Comparison of ENCODE assay signal across 20 mouse cellular contexts in the genomic region with DNA sequence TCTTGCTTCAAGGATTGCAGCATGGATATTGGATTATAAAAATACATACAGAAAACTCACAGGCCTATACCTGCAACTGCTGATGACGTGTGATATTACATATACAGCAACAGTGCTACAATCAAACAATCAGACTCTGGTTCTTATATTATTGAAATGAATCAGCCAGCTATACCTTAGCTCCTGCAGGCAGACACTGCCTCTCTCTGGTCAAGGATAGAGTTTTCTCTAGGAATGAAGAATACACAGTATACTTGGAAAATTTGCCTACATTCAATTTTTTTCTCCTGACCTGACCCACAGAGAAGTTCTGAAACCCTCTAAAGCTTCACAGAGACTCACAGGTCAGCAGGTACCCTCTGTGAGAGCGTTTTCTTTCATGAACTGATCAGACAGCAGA.
A peak's percentile ranks its signal among the peaks of the same experiment; 100 is the strongest.
DNase-seq lines count a peak whose midpoint lies in the region; ATAC-seq and TF ChIP-seq lines count a peak whose summit lies in the region.
"Had no signal": no experiment of that assay in that cellular context is flagged by ENCODE, and none has a peak within 500 bp of the region (broad histone marks: within the 10 kb centered on the region; RNA-seq: fewer than 3 reads in every experiment).

No protein-coding gene starts in this region.

- 0 out of 2 replicates have a peak, but pooled peaks have one; percentile 10 for TF ChIP-seq CTCF in intestine, postnatal 0 days (IDR thresholded peaks at IDR 0.05; ENCODE audit: low read depth)
- no peak for TF ChIP-seq CTCF in cerebellum, adult 2 months (IDR thresholded peaks at IDR 0.05; ENCODE audit: borderline replicate concordance, insufficient read depth, low read depth, low read length)

- H3K27me3 ChIP-seq in forebrain, embryonic 14.5 days (replicated peaks; ENCODE audit: control insufficient read depth, insufficient read depth, low read length): no peaks in the 10 kb centered on the region
- no peaks in the 10 kb centered on the region for H3K27me3 ChIP-seq in forebrain, embryonic 15.5 days
- H3K27me3 ChIP-seq in intestine, postnatal 0 days (replicated peaks; ENCODE audit: control insufficient read depth, insufficient read depth, low read length): no peaks in the 10 kb centered on the region
- no peaks in the 10 kb centered on the region for H3K27me3 ChIP-seq in intestine, embryonic 16.5 days (replicated peaks; ENCODE audit: control insufficient read depth, insufficient read depth, low read length)
- no peaks in the 10 kb centered on the region for H3K27me3 ChIP-seq in midbrain, embryonic 16.5 days (ENCODE audit: control insufficient read depth, insufficient read depth, low read depth, low read length)
- H3K27me3 ChIP-seq in midbrain, embryonic 13.5 days: no peaks in the 10 kb centered on the region
- H3K27me3 ChIP-seq in cerebellum, adult 2 months (ENCODE audit: control insufficient read depth, insufficient read depth, low read length): no peaks in the 10 kb centered on the region; the same call in 1 of the 2 replicates
- H3K27me3 ChIP-seq: embryonic facial prominence, embryonic 15.5 days; heart, embryonic 12.5 days; hindbrain, embryonic 15.5 days had no signal

- 43% methylated on average over 2 of the region's 2 CpGs for WGBS in forebrain, embryonic 14.5 days
- WGBS in forebrain, embryonic 15.5 days: 46% methylated on average over 2 of the region's 2 CpGs
- 63% methylated on average over 2 of the region's 2 CpGs for WGBS in intestine, postnatal 0 days
- WGBS in intestine, embryonic 16.5 days: 77% methylated on average over 2 of the region's 2 CpGs
- 48% methylated on average over 2 of the region's 2 CpGs for WGBS in midbrain, embryonic 16.5 days
- 53% methylated on average over 2 of the region's 2 CpGs for WGBS in midbrain, embryonic 13.5 days
- 78% methylated on average over 2 of the region's 2 CpGs for WGBS in cerebellum, adult 2 months

- H3K9me3 ChIP-seq in forebrain, embryonic 14.5 days (replicated peaks; ENCODE audit: control insufficient read depth, low read length): no peaks in the 10 kb centered on the region
- no peaks in the 10 kb centered on the region for H3K9me3 ChIP-seq in forebrain, embryonic 15.5 days
- no peaks in the 10 kb centered on the region for H3K9me3 ChIP-seq in intestine, postnatal 0 days (ENCODE audit: control insufficient read depth)
- H3K9me3 ChIP-seq in intestine, embryonic 16.5 days (ENCODE audit: control insufficient read depth, low read length): no peaks in the 10 kb centered on the region
- no peaks in the 10 kb centered on the region for H3K9me3 ChIP-seq in midbrain, embryonic 16.5 days (replicated peaks; ENCODE audit: control insufficient read depth, low read length, poor library complexity, severe bottlenecking)
- H3K9me3 ChIP-seq in midbrain, embryonic 13.5 days: no peaks in the 10 kb centered on the region
- H3K9me3 ChIP-seq: embryonic facial prominence, embryonic 15.5 days; forebrain, embryonic 10.5 days; heart, embryonic 12.5 days; hindbrain, embryonic 15.5 days had no signal

- H3K4me2 ChIP-seq in forebrain, embryonic 14.5 days (ENCODE audit: low read length): no peak overlapping the region
- no peak overlapping the region for H3K4me2 ChIP-seq in forebrain, embryonic 15.5 days (replicated peaks)
- no peak overlapping the region for H3K4me2 ChIP-seq in intestine, postnatal 0 days (replicated peaks; ENCODE audit: low read depth)
- no peak overlapping the region for H3K4me2 ChIP-seq in intestine, embryonic 16.5 days (ENCODE audit: low read depth, low read length)
- H3K4me2 ChIP-seq in midbrain, embryonic 16.5 days (ENCODE audit: low read length): no peak overlapping the region
- H3K4me2 ChIP-seq in midbrain, embryonic 13.5 days (replicated peaks): no peak overlapping the region
- H3K4me2 ChIP-seq: embryonic facial prominence, embryonic 15.5 days; heart, embryonic 12.5 days; hindbrain, embryonic 15.5 days had no signal

- no peak overlapping the region for H3K9ac ChIP-seq in forebrain, embryonic 14.5 days (ENCODE audit: low read length)
- H3K9ac ChIP-seq in forebrain, embryonic 15.5 days (replicated peaks): no peak overlapping the region
- no peak overlapping the region for H3K9ac ChIP-seq in intestine, postnatal 0 days (ENCODE audit: low read depth, low read length)
- no peak overlapping the region for H3K9ac ChIP-seq in intestine, embryonic 16.5 days (ENCODE audit: low read depth, low read length)
- no peak overlapping the region for H3K9ac ChIP-seq in midbrain, embryonic 16.5 days (ENCODE audit: low read depth, low read length)
- no peak overlapping the region for H3K9ac ChIP-seq in midbrain, embryonic 13.5 days (replicated peaks)
- H3K9ac ChIP-seq: embryonic facial prominence, embryonic 15.5 days; heart, embryonic 12.5 days; hindbrain, embryonic 15.5 days had no signal

- peak; percentile 16 for DNase-seq in forebrain, embryonic 14.5 days (ENCODE audit: low spot score)
- no peak for DNase-seq in cerebellum, adult 2 months
- DNase-seq: adrenal gland, postnatal 14 days; cerebellum, adult 8-10 months; cerebellum, postnatal 14 days; embryo, embryonic 11 days; gastrocnemius, adult 2 months; gastrocnemius, postnatal 25 days had no signal

- H3K4me3 ChIP-seq in forebrain, embryonic 14.5 days (ENCODE audit: low read depth, low read length): no peak overlapping the region
- no peak overlapping the region for H3K4me3 ChIP-seq in forebrain, embryonic 15.5 days
- H3K4me3 ChIP-seq in intestine, postnatal 0 days (ENCODE audit: low read depth, low read length): no peak overlapping the region
- H3K4me3 ChIP-seq in intestine, embryonic 16.5 days (ENCODE audit: low read length): no peak overlapping the region
- H3K4me3 ChIP-seq in midbrain, embryonic 16.5 days (ENCODE audit: low read depth, low read length): no peak overlapping the region
- H3K4me3 ChIP-seq in midbrain, embryonic 13.5 days (replicated peaks): no peak overlapping the region
- no peak overlapping the region for H3K4me3 ChIP-seq in cerebellum, adult 2 months (replicated peaks; ENCODE audit: insufficient read depth, low read depth, low read length)
- H3K4me3 ChIP-seq: embryonic facial prominence, embryonic 15.5 days; erythroblast, embryonic 14.5 days; forebrain, embryonic 10.5 days; gastrocnemius, adult 2 months; heart, embryonic 12.5 days; hindbrain, embryonic 15.5 days had no signal

- TF ChIP-seq POLR2A in cerebellum, adult 2 months (IDR thresholded peaks at IDR 0.05; ENCODE audit: borderline replicate concordance, insufficient read depth, low read length): no peak

- no peaks in the 10 kb centered on the region for H3K36me3 ChIP-seq in forebrain, embryonic 14.5 days (ENCODE audit: control insufficient read depth, insufficient read depth, low read length)
- H3K36me3 ChIP-seq in forebrain, embryonic 15.5 days: no peaks in the 10 kb centered on the region
- H3K36me3 ChIP-seq in intestine, postnatal 0 days (ENCODE audit: control insufficient read depth, insufficient read depth): no peaks in the 10 kb centered on the region
- no peaks in the 10 kb centered on the region for H3K36me3 ChIP-seq in intestine, embryonic 16.5 days (ENCODE audit: control insufficient read depth, insufficient read depth, low read length)
- no peaks in the 10 kb centered on the region for H3K36me3 ChIP-seq in midbrain, embryonic 16.5 days (ENCODE audit: control insufficient read depth, insufficient read depth, low read length)
- H3K36me3 ChIP-seq in midbrain, embryonic 13.5 days: no peaks in the 10 kb centered on the region
- H3K36me3 ChIP-seq: embryonic facial prominence, embryonic 15.5 days; forebrain, embryonic 10.5 days; heart, embryonic 12.5 days; hindbrain, embryonic 15.5 days had no signal

- no peak overlapping the region for H3K27ac ChIP-seq in forebrain, embryonic 14.5 days (ENCODE audit: low read depth, low read length)
- H3K27ac ChIP-seq in forebrain, embryonic 15.5 days (replicated peaks): no peak overlapping the region
- H3K27ac ChIP-seq in intestine, postnatal 0 days (ENCODE audit: low read depth, low read length): no peak overlapping the region
- H3K27ac ChIP-seq in intestine, embryonic 16.5 days (ENCODE audit: low read length): no peak overlapping the region
- H3K27ac ChIP-seq in midbrain, embryonic 16.5 days (ENCODE audit: low read length): no peak overlapping the region
- no peak overlapping the region for H3K27ac ChIP-seq in midbrain, embryonic 13.5 days
- H3K27ac ChIP-seq in cerebellum, adult 2 months (ENCODE audit: insufficient read depth, low read length): no peak overlapping the region
- H3K27ac ChIP-seq: embryonic facial prominence, embryonic 15.5 days; forebrain, embryonic 10.5 days; gastrocnemius, adult 2 months; hindbrain, embryonic 15.5 days had no signal

- no peak for ATAC-seq in forebrain, embryonic 14.5 days
- ATAC-seq in forebrain, embryonic 15.5 days (replicated peaks): no peak
- ATAC-seq in intestine, postnatal 0 days: no peak
- no peak for ATAC-seq in intestine, embryonic 16.5 days
- ATAC-seq in midbrain, embryonic 16.5 days: 0 out of 2 replicates have a peak, but pooled peaks have one; percentile 28
- ATAC-seq in midbrain, embryonic 13.5 days: no peak
- ATAC-seq: activated CD4-positive, CD25-positive, alpha-beta regulatory T cell, adult 4 months; inflammation-experienced regulatory T-cells, adult 6 months had no signal

- no peaks in the 10 kb centered on the region for H3K4me1 ChIP-seq in forebrain, embryonic 14.5 days (ENCODE audit: control insufficient read depth, insufficient read depth, low read length)
- H3K4me1 ChIP-seq in forebrain, embryonic 15.5 days: no peaks in the 10 kb centered on the region
- H3K4me1 ChIP-seq in intestine, postnatal 0 days (replicated peaks; ENCODE audit: control insufficient read depth, insufficient read depth, low read length): no peaks in the 10 kb centered on the region
- H3K4me1 ChIP-seq in intestine, embryonic 16.5 days (ENCODE audit: control insufficient read depth, insufficient read depth, low read length): no peaks in the 10 kb centered on the region
- H3K4me1 ChIP-seq in midbrain, embryonic 16.5 days (ENCODE audit: control insufficient read depth, insufficient read depth, low read length): no peaks in the 10 kb centered on the region
- peaks cover 3% of the 10 kb centered on the region; the same call in 1 of the 2 replicates for H3K4me1 ChIP-seq in midbrain, embryonic 13.5 days (replicated peaks)
- H3K4me1 ChIP-seq in cerebellum, adult 2 months (ENCODE audit: control insufficient read depth, insufficient read depth, low read length): no peaks in the 10 kb centered on the region
- H3K4me1 ChIP-seq: embryonic facial prominence, embryonic 15.5 days; heart, embryonic 12.5 days; hindbrain, embryonic 15.5 days had no signal
